Mouse (Mus musculus): ENCODE results near the gene Ksr2.

- TF ChIP-seq CTCF (IDR thresholded peaks at IDR 0.05; ENCODE audit: extremely low read depth, insufficient read depth, low read length) (no peak), POLR2A (IDR thresholded peaks at IDR 0.05; ENCODE audit: extremely low read depth, insufficient read depth, low read length) (no peak)
These were observed 72.3 kb downstream of the Ksr2 start for GRCm38 (mm10) chr5:117486092-117486491.
